ENCODE assay signal across 8 mouse cellular contexts in the genomic region with DNA sequence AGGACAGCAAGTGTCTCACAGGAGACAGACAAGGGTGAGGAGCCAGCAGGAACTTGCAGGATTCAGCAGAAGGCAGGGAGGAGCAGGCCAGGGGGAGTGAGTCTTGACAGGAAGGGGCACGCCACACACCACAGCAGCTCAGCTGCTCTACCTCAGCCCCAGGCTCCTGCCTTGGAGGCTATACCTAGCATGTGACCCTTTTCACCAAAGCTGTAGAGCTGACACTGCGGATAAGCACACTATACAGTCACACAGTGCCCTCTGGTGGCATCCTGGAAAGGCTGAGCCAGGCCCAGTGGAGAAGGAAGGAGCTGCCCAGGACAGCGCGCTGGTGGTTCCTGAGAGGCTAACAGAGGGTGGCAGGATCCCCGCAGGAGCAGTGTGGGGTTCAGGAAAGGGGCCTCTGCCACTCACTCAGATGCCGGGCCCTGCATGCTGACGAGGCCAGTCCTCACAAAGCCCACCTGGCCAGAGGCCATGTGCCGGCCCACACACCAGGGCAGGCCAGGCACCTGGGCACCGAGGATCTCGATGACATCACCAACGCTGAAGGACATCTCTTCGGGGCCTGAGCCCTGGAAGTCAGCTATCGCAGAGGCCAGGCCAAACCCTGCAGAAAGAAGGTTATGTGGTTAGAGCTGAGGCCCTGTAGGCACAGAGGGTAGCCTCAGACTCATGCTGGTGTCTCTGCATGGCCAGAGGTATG. TPM values are rescaled to one million over a fixed set of nuclear protein-coding genes. Genes with fewer than 3 reads are reported as not detected.
DNase-seq lines count a peak whose midpoint lies in the region; ATAC-seq and TF ChIP-seq lines count a peak whose summit lies in the region.

No protein-coding gene starts in this region.

- H3K36me3 ChIP-seq in C2C12 (ENCODE audit: control insufficient read depth, insufficient read depth) = no peaks in the 10 kb centered on the region
- no peaks in the 10 kb centered on the region for H3K36me3 ChIP-seq in embryonic facial prominence, embryonic 10.5 days (replicated peaks)
- no peaks in the 10 kb centered on the region for H3K36me3 ChIP-seq in heart, embryonic 12.5 days
- H3K36me3 ChIP-seq in liver, embryonic 16.5 days (ENCODE audit: control insufficient read depth, insufficient read depth) = no peaks in the 10 kb centered on the region
- H3K36me3 ChIP-seq in neural tube, embryonic 12.5 days = no peaks in the 10 kb centered on the region

- peak; percentile 93 for TF ChIP-seq CTCF in C2C12 (IDR thresholded peaks at IDR 0.05; ENCODE audit: control insufficient read depth, insufficient read depth, insufficient read length)

- no peak overlapping the region for H3K9ac ChIP-seq in heart, embryonic 12.5 days
- H3K9ac ChIP-seq in liver, embryonic 16.5 days (ENCODE audit: low read depth, low read length) = no peak overlapping the region
- no peak overlapping the region for H3K9ac ChIP-seq in neural tube, embryonic 12.5 days

- 0 out of 2 replicates have a peak overlapping the region, but pooled peaks have one; percentile 21 for H3K27ac ChIP-seq in embryonic facial prominence, embryonic 10.5 days (replicated peaks)
- H3K27ac ChIP-seq in heart, embryonic 12.5 days (ENCODE audit: poor library complexity, severe bottlenecking) = no peak overlapping the region
- H3K27ac ChIP-seq in liver, embryonic 16.5 days (ENCODE audit: low read length) = no peak overlapping the region
- no peak overlapping the region for H3K27ac ChIP-seq in neural tube, embryonic 12.5 days

- no peaks in the 10 kb centered on the region for H3K79me3 ChIP-seq in C2C12 (ENCODE audit: low read depth)

- peaks cover 11% of the 10 kb centered on the region; the same call in 1 of the 2 replicates for H3K4me1 ChIP-seq in embryonic facial prominence, embryonic 10.5 days
- 0 out of 2 replicates have a peak, but pooled peaks cover 10% of the 10 kb centered on the region for H3K4me1 ChIP-seq in heart, embryonic 12.5 days (replicated peaks)
- H3K4me1 ChIP-seq in liver, embryonic 16.5 days (ENCODE audit: control insufficient read depth, low read depth, low read length) = no peaks in the 10 kb centered on the region
- no peaks in the 10 kb centered on the region for H3K4me1 ChIP-seq in neural tube, embryonic 12.5 days

- H3ac ChIP-seq in C2C12 (ENCODE audit: control insufficient read depth, insufficient read length, low read depth) = no peak overlapping the region

- H3K79me2 ChIP-seq in C2C12 (ENCODE audit: control insufficient read depth, insufficient read depth) = no peaks in the 10 kb centered on the region

- no peaks in the 10 kb centered on the region for H3K9me3 ChIP-seq in embryonic facial prominence, embryonic 10.5 days
- H3K9me3 ChIP-seq in heart, embryonic 12.5 days (replicated peaks) = no peaks in the 10 kb centered on the region
- H3K9me3 ChIP-seq in liver, embryonic 16.5 days (replicated peaks; ENCODE audit: control insufficient read depth, low read length) = no peaks in the 10 kb centered on the region
- no peaks in the 10 kb centered on the region for H3K9me3 ChIP-seq in neural tube, embryonic 12.5 days

- H3K4me2 ChIP-seq in heart, embryonic 12.5 days = no peak overlapping the region
- no peak overlapping the region for H3K4me2 ChIP-seq in liver, embryonic 16.5 days (ENCODE audit: low read depth, low read length)
- H3K4me2 ChIP-seq in neural tube, embryonic 12.5 days (replicated peaks) = no peak overlapping the region

- ATAC-seq in heart, embryonic 12.5 days (ENCODE audit: insufficient number of reproducible peaks, low FRiP score) = peak; percentile 72
- peak; percentile 39; the same call in 1 of the 2 replicates for ATAC-seq in liver, embryonic 16.5 days (ENCODE audit: low read depth)
- ATAC-seq in neural tube, embryonic 12.5 days (ENCODE audit: low FRiP score, low read depth) = peak; percentile 76

- DNase-seq in adrenal gland, postnatal 14 days = peak; percentile 88
- peak; percentile 83 for DNase-seq in embryonic facial prominence, embryonic 10.5 days (ENCODE audit: low spot score)
- DNase-seq in kidney, postnatal 14 days = peak; percentile 78
- peak; percentile 60 for DNase-seq in thymus, postnatal 14 days

- no peaks in the 10 kb centered on the region for H3K27me3 ChIP-seq in C2C12 (ENCODE audit: control insufficient read depth, insufficient read depth, insufficient read length)
- H3K27me3 ChIP-seq in embryonic facial prominence, embryonic 10.5 days (replicated peaks; ENCODE audit: low read depth, poor library complexity, severe bottlenecking) = no peaks in the 10 kb centered on the region; the same call in 1 of the 2 replicates
- no peaks in the 10 kb centered on the region for H3K27me3 ChIP-seq in heart, embryonic 12.5 days (replicated peaks)
- H3K27me3 ChIP-seq in liver, embryonic 16.5 days (ENCODE audit: control insufficient read depth, insufficient read depth, low read depth, low read length) = no peaks in the 10 kb centered on the region
- 0 out of 2 replicates have a peak, but pooled peaks cover 3% of the 10 kb centered on the region for H3K27me3 ChIP-seq in neural tube, embryonic 12.5 days (replicated peaks)

- H3K4me3 ChIP-seq in C2C12 (ENCODE audit: insufficient read depth, poor library complexity, severe bottlenecking) = no peak overlapping the region
- no peak overlapping the region for H3K4me3 ChIP-seq in embryonic facial prominence, embryonic 10.5 days
- no peak overlapping the region for H3K4me3 ChIP-seq in heart, embryonic 12.5 days
- no peak overlapping the region for H3K4me3 ChIP-seq in liver, embryonic 16.5 days (ENCODE audit: low read depth, low read length)
- H3K4me3 ChIP-seq in neural tube, embryonic 12.5 days = no peak overlapping the region

- 55% methylated on average over 13 of the region's 13 CpGs for WGBS in embryonic facial prominence, embryonic 10.5 days
- WGBS in heart, embryonic 12.5 days = 41% methylated on average over 13 of the region's 13 CpGs
- 48% methylated on average over 13 of the region's 13 CpGs for WGBS in liver, embryonic 16.5 days (ENCODE audit: insufficient replicate concordance)
- 54% methylated on average over 13 of the region's 13 CpGs for WGBS in neural tube, embryonic 12.5 days

TF ChIP-seq in C2C12, 6 proteins besides CTCF, POLR2A, EP300 and RAD21:
- TF ChIP-seq USF1 (IDR thresholded peaks at IDR 0.05; ENCODE audit: low read depth) = peak; percentile 42
- no peak for TF ChIP-seq MYOG (IDR thresholded peaks at IDR 0.05; ENCODE audit: control insufficient read depth, extremely low read depth, insufficient read length)

RNA-seq across cellular contexts. Expression of a gene that starts 26.0 kb away (rescaled TPM):
- 0.20 TPM for polyA plus RNA-seq in C2C12 (2012; fragmentation: generic; extraction: Trizol)
- total RNA-seq in adrenal gland, postnatal 14 days (2021) = 14.9 and 15.0 TPM in 2 replicates
- 3.7 and 4.3 TPM in 2 replicates for polyA plus RNA-seq in embryonic facial prominence, embryonic 10.5 days (2016; fragmentation: Nextera tagmentation; extraction: Ambion mirVana)
- polyA plus RNA-seq in heart, embryonic 12.5 days (2016; fragmentation: Nextera tagmentation; extraction: Ambion mirVana) = 10.0 and 10.4 TPM in 2 replicates
- 2.6 and 3.2 TPM in 2 replicates for polyA plus RNA-seq in liver, embryonic 16.5 days (2015; fragmentation: Nextera tagmentation; extraction: Ambion mirVana)
- polyA plus RNA-seq in neural tube, embryonic 12.5 days (2016; fragmentation: Nextera tagmentation; extraction: Ambion mirVana) = 3.4 and 3.6 TPM in 2 replicates

RNA-seq across cellular contexts. Expression of a gene that starts 34.2 kb away (rescaled TPM):
- 12.0 TPM for polyA plus RNA-seq in C2C12 (2012; fragmentation: generic; extraction: Trizol)
- total RNA-seq in adrenal gland, postnatal 14 days (2021) = 49.7 TPM in 2 replicates
- polyA plus RNA-seq in embryonic facial prominence, embryonic 10.5 days (2016; fragmentation: Nextera tagmentation; extraction: Ambion mirVana) = 4.2 and 5.4 TPM in 2 replicates
- polyA plus RNA-seq in heart, embryonic 12.5 days (2016; fragmentation: Nextera tagmentation; extraction: Ambion mirVana) = 4.3 and 4.8 TPM in 2 replicates
- 1.7 and 2.9 TPM in 2 replicates for polyA plus RNA-seq in liver, embryonic 16.5 days (2015; fragmentation: Nextera tagmentation; extraction: Ambion mirVana)
- polyA plus RNA-seq in neural tube, embryonic 12.5 days (2016; fragmentation: Nextera tagmentation; extraction: Ambion mirVana) = 8.7 and 9.5 TPM in 2 replicates

RNA-seq across cellular contexts. Expression of a gene that starts 43.9 kb away (rescaled TPM):
- 0.08 TPM for polyA plus RNA-seq in C2C12 (2012; fragmentation: generic; extraction: Trizol)
- 3.0 and 4.0 TPM in 2 replicates for total RNA-seq in adrenal gland, postnatal 14 days (2021)
- polyA plus RNA-seq in embryonic facial prominence, embryonic 10.5 days (2016; fragmentation: Nextera tagmentation; extraction: Ambion mirVana) = 0.38 and 0.51 TPM in 2 replicates
- polyA plus RNA-seq in heart, embryonic 12.5 days (2016; fragmentation: Nextera tagmentation; extraction: Ambion mirVana) = 3.8 and 3.9 TPM in 2 replicates
- 0.20 and 0.45 TPM in 2 replicates for polyA plus RNA-seq in liver, embryonic 16.5 days (2015; fragmentation: Nextera tagmentation; extraction: Ambion mirVana)
- polyA plus RNA-seq in neural tube, embryonic 12.5 days (2016; fragmentation: Nextera tagmentation; extraction: Ambion mirVana) = 3.0 and 4.4 TPM in 2 replicates
